Mouse (Mus musculus) testis, adult 2 months (tissue): Measurements from ENCODE around the gene Slc25a25.

Experiments
- CTCF ChIP-seq: fragments of 200-500 bp; IDR thresholded peaks from 2 replicates; pipeline ENCODE4 v1.5.1; 2012; ENCODE audit warnings: low read depth, mild to moderate bottlenecking, inconsistent platforms, low read length, moderate library complexity; ENCODE audit not compliant: control insufficient read depth, insufficient read depth, insufficient replicate concordance
- POLR2A ChIP-seq: fragments of 200-500 bp; IDR thresholded peaks from 2 replicates; pipeline ENCODE4 v1.6.1; 2012; ENCODE audit warnings: low read depth, mild to moderate bottlenecking, inconsistent platforms, low read length, moderate library complexity; ENCODE audit not compliant: control insufficient read depth

GRCm38 (mm10) chr2:32452441-32452971 is 1.3 kb upstream of the Slc25a25 start:
- TF ChIP-seq POLR2A (no peak), CTCF (no peak)
